Mouse (Mus musculus): ENCODE measurements around the gene Spred2.

GRCm38 (mm10) chr11:19875964-19876363 lies 48.2 kb upstream of the Spred2 start:
- TF ChIP-seq POLR2A (IDR thresholded peaks at IDR 0.05; ENCODE audit: control insufficient read depth, extremely low read depth, insufficient read depth, low read length, poor library complexity) = no peak
- TF ChIP-seq CTCF (IDR thresholded peaks at IDR 0.05; ENCODE audit: borderline replicate concordance, control insufficient read depth, extremely low read depth, insufficient read depth, low read length, poor library complexity) = no peak

All from thymus, adult 2 months (tissue).